Mouse (Mus musculus) midbrain, postnatal 0 days (tissue): ENCODE data around the gene Ap5s1. TPM values are rescaled to one million over a fixed set of nuclear protein-coding genes. Genes with fewer than 3 reads are reported as not detected.
A peak's percentile ranks its signal among the peaks of the same experiment; 100 is the strongest.

Source experiments
- ATAC-seq: fragments of 200-750 bp; cut with Nextera tagmentation; 2 replicates; pipeline ENCODE4 v1.8.0; 2017; ENCODE audit warnings: moderate number of reproducible peaks, mild to moderate bottlenecking, moderate TSS enrichment, moderate library complexity; ENCODE audit not compliant: low FRiP score
- DNase-seq: peaks from one replicate; pipeline ENCODE4 v3.0.0-alpha.2; 2015; ENCODE audit warnings: low spot score
- H3K27ac ChIP-seq: fragments of 300-500 bp; sonication (generic); 2 replicates; pipeline ENCODE4 v1.5.1; 2014; ENCODE audit warnings: low read depth, mild to moderate bottlenecking, low read length, mixed read lengths
- H3K27me3 ChIP-seq: fragments of 300-500 bp; sonication (generic); 2 replicates; pipeline ENCODE4 v1.6.1; 2014; ENCODE audit warnings: low read length, control low read depth, mixed read lengths; ENCODE audit not compliant: insufficient read depth
- H3K36me3 ChIP-seq: fragments of 300-500 bp; sonication (generic); 2 replicates; pipeline ENCODE4 v1.6.1; 2014; ENCODE audit warnings: low read length, control low read depth, mixed read lengths; ENCODE audit not compliant: insufficient read depth
- H3K4me1 ChIP-seq: fragments of 300-500 bp; sonication (generic); 2 replicates; pipeline ENCODE4 v1.6.1; 2014; ENCODE audit warnings: mild to moderate bottlenecking, control low read depth, antibody characterized with exemption, low read length, mixed read lengths; ENCODE audit not compliant: insufficient read depth
- H3K4me2 ChIP-seq: fragments of 300-500 bp; sonication (generic); 2 replicates; pipeline ENCODE4 v1.6.1; 2014; ENCODE audit warnings: low read depth, mild to moderate bottlenecking, low read length, mixed read lengths; ENCODE audit not compliant: poor library complexity, severe bottlenecking
- H3K4me3 ChIP-seq: fragments of 300-500 bp; sonication (generic); 2 replicates; pipeline ENCODE4 v1.5.1; 2014; ENCODE audit warnings: low read depth, mild to moderate bottlenecking, low read length, moderate library complexity
- H3K9ac ChIP-seq: fragments of 300-500 bp; sonication (generic); replicated peaks from 2 replicates; pipeline ENCODE4 v1.6.1; 2014; ENCODE audit warnings: mild to moderate bottlenecking, low read length, moderate library complexity, mixed read lengths; ENCODE audit not compliant: poor library complexity, severe bottlenecking
- H3K9me3 ChIP-seq: fragments of 300-500 bp; sonication (generic); 2 replicates; pipeline ENCODE4 v1.6.1; 2016; ENCODE audit warnings: low read length, control low read depth
- CTCF ChIP-seq: IDR thresholded peaks from 2 replicates; pipeline ENCODE4 v1.5.1; 2016; ENCODE audit warnings: antibody characterized with exemption, mild to moderate bottlenecking
- WGBS: fragments of 180-500 bp; shearing (Covaris S2); extraction: QIAGEN DNeasy Blood & Tissue Kit; methylation state at CpG from one replicate; pipeline ENCODE4 v1.1.7; 2014; 5-methylcytosine and 5-hydroxymethylcytosine counted together
- polyA plus RNA-seq: library from polyadenylated mRNA; unstranded; fragments of >200 nt; fragmentation: Nextera tagmentation; extraction: Ambion mirVana; gene quantifications from 2 replicates; pipeline ENCODE4 v1.2.1, GENCODE M21; 2015
- total RNA-seq: library from RNA; depleted of rRNA; stranded (reverse); fragments of >200 nt; gene quantifications from 2 replicates; pipeline ENCODE4 v1.2.3, GENCODE M21; 2014

The Ap5s1 gene
- total and polyA plus RNA-seq, 2 experiments from 2014 or later, result 36.7 to 40.1 TPM

- 87% methylated on average over 6 of the region's 6 CpGs for WGBS
- no peak overlapping the region for H3K4me2 ChIP-seq
Measured at GRCm38 (mm10) chr2:131167984-131168383, 38.9 kb upstream of the Ap5s1 start.

GRCm38 (mm10) chr2:131168914-131169313 is 38.0 kb upstream of the Ap5s1 start:
- Histone ChIP-seq H3K27ac (no peak overlapping the region), H3K36me3 (no peaks in the 10 kb centered on the region; the same call in 1 of the 2 replicates), H3K9me3 (no peaks in the 10 kb centered on the region), H3K4me2 (no peak overlapping the region), H3K4me3 (no peak overlapping the region), H3K4me1 (peaks cover 1% of the 10 kb centered on the region; the same call in 1 of the 2 replicates), H3K9ac (no peak overlapping the region), H3K27me3 (peaks cover 11% of the 10 kb centered on the region)
- no peak for ATAC-seq
- TF ChIP-seq CTCF, result no peak
- DNase-seq, result no peak
- 68% methylated on average over 1 of the region's 1 CpGs for WGBS

More at GRCm38 (mm10) chr2:131167984-131168383, 38.9 kb upstream of the Ap5s1 start:
- DNase-seq (no peak), ATAC-seq (no peak)
- TF ChIP-seq CTCF, result no peak
- Histone ChIP-seq H3K36me3 (no peaks in the 10 kb centered on the region; the same call in 1 of the 2 replicates), H3K4me1 (no peaks in the 10 kb centered on the region), H3K4me3 (no peak overlapping the region), H3K9ac (no peak overlapping the region), H3K9me3 (no peaks in the 10 kb centered on the region), H3K27ac (no peak overlapping the region), H3K27me3 (peaks cover 11% of the 10 kb centered on the region)

GRCm38 (mm10) chr2:131170936-131171335 is 35.9 kb upstream of the Ap5s1 start:
- Histone ChIP-seq H3K9ac (no peak overlapping the region), H3K4me2 (no peak overlapping the region), H3K4me3 (no peak overlapping the region), H3K9me3 (no peaks in the 10 kb centered on the region), H3K36me3 (no peaks in the 10 kb centered on the region; the same call in 1 of the 2 replicates), H3K27ac (no peak overlapping the region), H3K27me3 (peaks cover 11% of the 10 kb centered on the region), H3K4me1 (peaks cover 9% of the 10 kb centered on the region)
- DNase-seq (no peak), ATAC-seq (no peak)
- TF ChIP-seq CTCF, result no peak
- 29% methylated on average over 9 of the region's 9 CpGs for WGBS

GRCm38 (mm10) chr2:131171401-131172104 is 35.3 kb upstream of the Ap5s1 start:
- ATAC-seq, result no peak
- Histone ChIP-seq H3K9me3 (no peaks in the 10 kb centered on the region), H3K4me2 (peak overlapping the region; percentile 28), H3K27ac (no peak overlapping the region), H3K27me3 (peaks cover 11% of the 10 kb centered on the region), H3K4me1 (peaks cover 12% of the 10 kb centered on the region), H3K36me3 (no peaks in the 10 kb centered on the region; the same call in 1 of the 2 replicates), H3K4me3 (no peak overlapping the region), H3K9ac (0 out of 2 replicates have a peak overlapping the region, but pooled peaks have one; percentile 8)
- TF ChIP-seq CTCF, result no peak
- WGBS, result 25% methylated on average over 43 of the region's 43 CpGs
- no peak for DNase-seq

DNA sequence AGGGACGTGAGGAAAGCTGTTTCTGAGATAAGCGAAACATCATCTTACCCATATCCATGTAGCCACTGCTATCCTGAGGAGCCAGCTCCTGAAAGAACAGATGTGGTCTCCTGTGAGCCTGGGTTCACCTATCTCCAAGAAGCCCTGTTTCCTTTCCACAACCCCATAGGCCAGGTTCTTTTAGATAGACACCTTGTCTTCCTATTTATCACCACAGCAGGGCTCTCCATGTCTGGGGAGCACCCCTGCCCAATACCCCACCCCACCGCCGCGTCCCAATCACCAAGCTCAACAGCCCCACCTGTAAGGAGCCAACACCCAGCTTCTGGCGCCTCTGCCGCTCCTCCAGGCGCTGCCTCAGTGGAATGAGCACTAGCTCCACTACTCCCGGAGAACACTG is 34.6 kb upstream of the Ap5s1 start:
- 62% methylated on average over 9 of the region's 9 CpGs for WGBS
- no peak for ATAC-seq

GRCm38 (mm10) chr2:131174700-131175099 is 32.2 kb upstream of the Ap5s1 start:
- peak overlapping the region; percentile 46 for H3K4me3 ChIP-seq
- H3K9ac ChIP-seq, result peak overlapping the region; percentile 46; the same call in 1 of the 2 replicates
- 5% methylated on average over 11 of the region's 11 CpGs for WGBS
- H3K9me3 ChIP-seq, result no peaks in the 10 kb centered on the region
- H3K4me1 ChIP-seq, result peaks cover 34% of the 10 kb centered on the region
- peak overlapping the region; percentile 96 for H3K4me2 ChIP-seq
- no peak for TF ChIP-seq CTCF
- peaks cover 11% of the 10 kb centered on the region for H3K27me3 ChIP-seq
- H3K27ac ChIP-seq, result no peak overlapping the region
- no peaks in the 10 kb centered on the region; the same call in 1 of the 2 replicates for H3K36me3 ChIP-seq
- DNase-seq (peak; percentile 91), ATAC-seq (0 out of 2 replicates have a peak, but pooled peaks have one; percentile 10)

More for the DNA sequence above, 34.6 kb upstream of the Ap5s1 start:
- Histone ChIP-seq H3K36me3 (no peaks in the 10 kb centered on the region; the same call in 1 of the 2 replicates), H3K4me1 (peaks cover 18% of the 10 kb centered on the region), H3K9me3 (no peaks in the 10 kb centered on the region), H3K27me3 (peaks cover 11% of the 10 kb centered on the region), H3K9ac (no peak overlapping the region), H3K27ac (no peak overlapping the region), H3K4me3 (no peak overlapping the region), H3K4me2 (no peak overlapping the region)
- no peak for DNase-seq
- TF ChIP-seq CTCF, result no peak
